Mouse (Mus musculus) central nervous system, embryonic 14 days (tissue): Measurements from ENCODE around the gene Gm45902. TPM values are rescaled to one million over a fixed set of nuclear protein-coding genes. Genes with fewer than 3 reads are reported as not detected.

Experiments used
- polyA plus RNA-seq: library from polyadenylated mRNA; depleted of rRNA; stranded (reverse); fragments of >200 nt; gene quantifications from 2 replicates; pipeline ENCODE4 v1.2.3, GENCODE M21; 2012; rRNA removed

Gm45902 gene
- 6.8 and 7.7 TPM in 2 replicates for polyA plus RNA-seq

GRCm38 (mm10) chr2:3512552-3513454, at the start of gene Gm45902, which contains the start of the genes Hspa14 and Cdnf:
Gene Gm45902 (minus strand): TSS chr2:3512790.
Gene Hspa14 (minus strand): TSS chr2:3512814.
Gene Cdnf (plus strand): TSS chr2:3513030.

DNA sequence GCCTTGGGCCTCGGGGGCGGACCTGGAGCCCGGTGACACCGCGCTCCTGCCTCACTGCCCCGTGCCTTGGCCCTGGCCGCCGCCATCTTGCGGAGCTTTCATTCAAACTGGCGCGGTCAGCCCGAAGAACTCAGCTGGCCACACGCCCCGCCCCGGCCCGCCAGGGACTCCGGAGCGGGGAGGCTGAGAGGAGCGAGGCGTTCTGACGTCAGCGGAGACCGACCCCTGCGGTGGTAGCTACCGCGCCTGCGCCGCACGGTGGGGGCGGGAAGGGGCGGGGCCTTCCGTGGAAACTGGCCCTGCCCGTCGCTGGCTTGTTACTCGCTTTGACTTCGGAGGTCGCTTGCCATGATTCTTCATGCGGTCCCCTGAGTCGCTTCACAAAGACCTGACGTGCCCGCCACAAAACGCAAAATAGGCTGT, 37.7 kb downstream of the Gm45902 start, which contains the start of gene Suv39h2:
Suv39h2 (minus strand) TSS at position 171 of the 423 bp plus-strand sequence.

Other genes starting within 250 kb of the Gm45902 start
- gene Nmt2, start 228.6 kb downstream of the Gm45902 start, polyA plus RNA-seq = 31.2 and 34.4 TPM in 2 replicates
- gene Rpp38, start 180.1 kb downstream of the Gm45902 start, polyA plus RNA-seq = 12.8 and 14.3 TPM in 2 replicates
- 1.3 and 1.4 TPM in 2 replicates for gene Acbd7, start 176.6 kb downstream of the Gm45902 start, polyA plus RNA-seq
- gene Olah, start 115.6 kb downstream of the Gm45902 start, polyA plus RNA-seq = 0.05 TPM in 1 of 2 replicates, not detected in the other
- gene Meig1, start 90.1 kb downstream of the Gm45902 start, polyA plus RNA-seq = 1.4 and 1.6 TPM in 2 replicates
- 13.7 and 15.2 TPM in 2 replicates for gene Dclre1c, start 88.7 kb downstream of the Gm45902 start, polyA plus RNA-seq
- gene Suv39h2, start 37.8 kb downstream of the Gm45902 start, polyA plus RNA-seq = 9.2 and 12.3 TPM in 2 replicates
- gene Hspa14, start within 50 bp of the Gm45902 start, polyA plus RNA-seq = 73.5 and 79.9 TPM in 2 replicates
- gene Cdnf, start 240 bp upstream of the Gm45902 start, polyA plus RNA-seq = 0.32 and 0.44 TPM in 2 replicates
- 30.2 and 38.9 TPM in 2 replicates for gene Fam107b, start 57.7 kb upstream of the Gm45902 start, polyA plus RNA-seq